Mouse (Mus musculus) layer of hippocampus, postnatal 25 days (tissue): ENCODE measurements at regions not wholly inside any gene's neighbourhood (a gene's known extent, or its start where the extent isn't known, plus 50 kb on each side); places are given as distances from the start of the nearest gene placed in this dataset.
"Not testable (repeated sequence)": the region's sequence is repeated elsewhere in the genome, so short reads cannot be mapped to it uniquely, and the experiment has no call there.

Source experiments
- DNase-seq, 2 experiments: peaks; one replicate each; pipeline ENCODE4 v3.0.0; 2022; ENCODE audit warnings: mixed read lengths in 2 of 2, low spot score in 1 of 2; ENCODE audit errors: extremely low spot score in 1 of 2

DNA sequence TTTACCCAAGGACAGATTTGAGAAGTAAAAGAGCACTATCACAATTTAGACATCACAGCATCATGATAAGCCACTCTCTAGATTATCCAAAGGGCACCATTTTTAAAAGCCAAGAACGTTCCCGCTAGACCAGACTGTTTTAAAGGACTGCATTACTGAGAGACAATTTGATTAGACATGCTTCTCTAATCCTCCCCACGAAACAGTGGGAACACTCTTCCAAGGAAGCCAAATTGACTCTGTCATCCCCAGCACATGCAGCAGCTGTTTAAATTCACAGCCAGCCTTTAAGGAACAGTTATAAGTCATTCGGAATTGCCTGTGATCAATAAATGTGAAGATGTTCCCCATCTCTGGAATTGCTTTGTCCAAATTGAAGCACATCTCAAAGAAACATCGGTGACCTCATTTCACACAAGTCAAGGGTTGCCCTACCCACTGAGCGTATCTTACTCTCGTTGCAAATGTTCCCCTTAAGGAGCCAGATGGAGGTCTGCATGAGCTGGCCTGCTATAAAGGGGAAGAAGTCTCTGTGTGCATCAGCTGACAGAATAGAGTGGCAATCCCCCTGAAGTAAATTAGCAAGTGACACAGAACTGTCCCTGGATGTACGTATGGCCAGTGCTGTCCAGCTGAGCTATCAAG, 393.2 kb downstream of the Pid1 start:
- no peak for DNase-seq

DNA sequence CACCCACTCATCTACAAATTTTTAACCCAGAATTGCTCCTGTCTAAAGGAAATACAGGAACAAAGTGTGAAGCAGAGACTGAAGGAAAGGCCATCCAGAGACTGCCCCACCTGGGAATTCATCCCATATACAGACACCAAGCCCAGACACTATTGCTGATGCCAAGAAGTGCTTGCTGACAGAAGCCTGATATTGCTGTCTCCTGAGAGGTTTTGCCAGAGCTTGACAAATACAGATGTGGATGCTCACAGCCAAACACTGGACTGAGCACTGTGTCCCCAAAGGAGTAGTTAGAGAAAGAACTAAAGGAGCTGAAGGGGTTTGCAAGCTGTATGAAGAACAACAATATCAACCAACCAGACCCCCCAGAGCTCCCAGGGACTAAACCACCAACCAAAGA, 399.3 kb downstream of the Pid1 start:
- not testable (repeated sequence) for DNase-seq

DNA sequence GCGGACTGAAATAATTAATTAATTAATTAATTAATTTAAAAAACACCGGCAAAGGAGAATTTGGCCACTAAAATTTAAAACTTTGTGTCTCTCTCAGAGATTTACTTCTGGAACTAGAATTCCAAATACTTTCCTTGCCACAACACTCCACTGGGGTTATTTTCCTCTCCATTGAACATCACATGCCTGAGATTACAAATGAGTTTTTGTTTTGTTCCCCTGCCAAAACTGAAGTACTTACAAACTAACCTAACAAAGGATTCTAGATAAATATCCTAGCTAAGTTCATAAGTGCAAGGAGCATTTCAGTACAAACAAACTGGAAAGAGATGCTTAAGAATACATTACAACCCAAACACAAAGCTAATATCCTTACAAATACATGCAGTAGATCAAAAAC, 402.2 kb downstream of the Pid1 start:
- no peak for DNase-seq

GRCm38 (mm10) chr1:83959756-83960155, 404.2 kb downstream of the Pid1 start:
- no peak for DNase-seq

DNA sequence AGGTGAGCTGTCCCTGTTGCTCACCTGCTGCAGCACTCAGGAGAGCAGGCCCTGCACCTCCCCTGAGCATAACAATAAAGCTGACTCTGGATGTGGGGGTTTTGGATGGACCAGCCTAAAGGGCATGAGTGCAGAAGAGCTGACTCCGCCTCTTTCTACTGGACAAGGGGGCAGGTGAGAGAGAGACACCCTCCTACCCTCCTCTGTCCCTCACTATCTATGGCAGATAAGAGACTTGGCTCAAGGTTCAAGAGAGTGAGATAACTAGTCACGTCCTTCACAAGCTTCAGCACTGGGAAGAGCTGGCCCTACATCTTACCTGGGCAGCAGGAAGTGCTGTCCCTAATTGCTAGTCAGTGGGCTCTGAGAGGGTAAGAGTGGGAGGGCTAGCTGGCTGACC, 441.1 kb downstream of the Pid1 start:
- DNase-seq: no peak

GRCm38 (mm10) chr1:83915454-83915853, 448.5 kb downstream of the Pid1 start:
- no peak for DNase-seq

DNA sequence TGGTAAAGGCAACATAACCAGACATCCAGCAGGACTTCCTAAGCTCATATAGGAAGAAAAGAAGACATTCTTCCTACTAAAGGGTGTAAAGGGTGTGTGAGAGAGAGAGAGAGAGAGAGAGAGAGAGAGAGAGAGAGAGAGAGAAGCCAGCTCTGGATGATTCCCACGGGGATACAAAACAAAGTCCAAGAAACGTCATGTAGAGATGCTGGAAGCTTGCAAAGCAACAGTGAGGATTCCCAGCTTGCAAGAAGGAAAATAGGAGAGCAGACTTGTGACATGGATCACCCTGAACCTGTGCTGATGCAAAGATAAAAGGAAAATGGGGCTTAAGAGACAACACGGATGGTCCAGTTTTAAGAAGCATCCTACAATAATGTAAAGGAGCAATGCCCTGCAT, 456.6 kb downstream of the Pid1 start:
- DNase-seq: no peak

DNA sequence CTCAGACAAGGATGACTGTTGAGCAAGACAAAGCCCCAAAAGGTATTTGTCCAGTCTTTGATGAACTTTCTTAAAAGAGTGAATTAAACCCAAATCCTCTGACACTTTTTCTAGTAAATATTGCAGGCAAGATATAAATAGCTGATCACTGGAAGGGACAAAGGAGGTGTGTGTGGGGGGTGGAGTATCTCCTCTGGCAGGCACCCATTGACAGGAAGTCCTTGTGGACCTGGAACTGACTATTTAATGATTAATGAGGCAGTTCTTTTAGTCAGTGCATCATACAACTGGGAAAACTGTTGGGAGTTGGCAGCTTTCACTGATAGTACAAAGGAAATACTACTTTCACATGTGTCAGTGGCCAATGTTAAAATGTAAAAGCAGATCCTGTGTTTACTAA, 457.1 kb downstream of the Pid1 start:
- no peak for DNase-seq

GRCm38 (mm10) chr1:83900135-83900534, 463.8 kb downstream of the Pid1 start:
- no peak for DNase-seq

DNA sequence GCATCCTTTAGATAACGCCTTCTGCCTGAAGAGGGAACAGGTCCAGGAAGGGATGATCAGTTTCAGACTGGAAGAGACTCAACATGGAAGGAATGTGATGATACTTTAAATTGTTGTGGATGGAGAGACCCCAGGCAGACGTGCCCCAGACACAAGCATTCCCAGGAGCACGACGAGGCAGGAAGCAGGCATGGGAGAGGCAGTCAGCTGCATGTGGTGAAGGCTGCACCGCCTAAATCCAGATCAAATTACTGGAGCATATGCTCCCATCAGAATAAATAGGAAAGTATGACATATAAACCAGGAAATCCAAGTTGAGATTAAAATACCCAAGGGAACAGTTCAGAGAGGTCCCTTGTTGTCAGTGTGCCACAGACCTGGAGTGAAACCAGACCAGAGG, 467.3 kb downstream of the Pid1 start:
- DNase-seq: no peak

- no peak for DNase-seq
These were observed 471.1 kb upstream of the Sphkap start for GRCm38 (mm10) chr1:83879109-83879399.

DNA sequence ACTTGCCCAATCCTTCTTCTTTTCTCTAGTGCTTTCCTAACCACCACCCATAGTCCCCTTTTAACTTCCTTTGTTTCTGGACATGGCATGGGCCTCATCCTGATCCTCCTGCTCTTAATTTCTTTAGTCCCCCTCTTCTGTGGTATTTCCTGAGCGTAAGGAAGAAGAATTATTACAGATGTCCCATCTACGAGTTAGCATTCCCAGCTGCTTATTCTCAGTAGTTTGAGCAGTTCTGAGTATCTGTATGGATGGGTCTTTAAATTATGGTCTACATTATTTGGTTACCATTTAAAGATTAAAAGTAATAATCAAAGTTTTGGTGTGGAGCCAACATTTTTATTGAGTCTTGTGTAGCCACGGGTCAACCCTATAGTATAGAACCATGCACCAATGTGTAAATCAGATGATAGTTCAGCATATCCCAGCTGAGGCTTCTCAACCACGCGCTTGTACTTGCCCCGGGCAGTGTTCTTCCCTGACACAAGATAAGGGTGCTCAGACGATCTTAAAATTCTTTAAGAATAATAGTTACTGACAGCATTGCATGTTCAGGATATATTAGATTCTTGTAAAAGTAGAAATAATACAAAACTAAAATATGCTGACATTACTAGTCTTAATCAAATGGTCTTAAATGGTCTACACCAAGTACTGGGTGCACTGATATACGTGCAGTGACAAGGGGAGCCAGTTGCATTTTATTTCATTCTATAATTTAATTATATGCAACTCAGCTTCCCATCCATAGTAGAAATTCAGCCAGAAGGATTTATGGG, 470.5 kb upstream of the Sphkap start:
- no peak for DNase-seq

DNA sequence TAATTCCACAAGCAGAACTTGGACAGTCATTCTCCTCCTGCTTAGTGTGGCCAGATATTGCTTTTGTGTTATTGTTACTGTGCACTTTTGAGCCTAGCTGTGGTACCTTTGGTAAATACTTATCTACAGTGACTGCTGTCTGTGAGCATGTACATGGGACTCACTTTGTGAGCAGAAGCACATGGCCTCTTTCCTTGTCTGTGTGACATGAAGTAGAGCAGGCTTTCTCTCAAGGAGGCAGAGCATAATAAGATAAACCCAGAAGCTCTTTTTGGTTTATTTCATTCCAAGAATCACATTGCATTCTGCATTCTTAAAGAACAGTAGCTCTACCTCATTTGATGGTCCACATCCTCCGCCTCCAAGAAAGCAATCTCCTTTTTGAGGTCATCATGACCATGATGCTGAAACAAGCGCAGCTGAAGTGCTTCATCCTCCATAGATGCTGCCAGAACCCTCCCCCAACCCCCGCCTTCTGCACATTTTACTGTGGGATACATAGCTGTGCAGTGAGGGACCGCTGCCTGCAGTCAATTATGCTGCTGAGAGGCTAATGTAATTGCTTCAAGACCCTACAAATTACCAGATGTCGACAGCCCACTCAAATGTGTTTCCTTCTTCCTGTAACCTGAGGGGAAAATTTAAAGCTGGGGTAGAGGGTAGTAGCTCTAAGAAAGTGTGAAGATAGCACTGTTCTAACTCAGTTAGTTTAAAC, 463.0 kb upstream of the Sphkap start:
- DNase-seq: peak in 1 of 2 experiments; percentile 7

DNA sequence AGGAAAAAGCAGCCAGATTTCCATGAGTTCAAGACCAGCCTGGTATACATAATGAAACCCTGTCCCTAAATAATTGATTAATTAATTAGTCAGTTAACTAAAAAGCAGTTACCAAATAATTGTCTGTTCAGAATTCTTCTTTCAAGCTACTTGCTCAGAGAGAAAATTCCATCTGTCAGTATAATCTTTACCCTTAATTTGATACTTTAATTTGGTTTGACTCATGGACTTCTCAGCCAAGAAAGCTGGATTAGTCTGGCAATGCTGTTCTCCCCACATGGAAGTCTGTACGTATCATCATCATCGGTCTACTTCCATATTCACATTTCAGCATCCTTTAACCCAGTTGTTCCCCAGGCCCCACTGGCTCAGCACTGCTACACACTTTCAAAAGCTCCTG, 461.0 kb upstream of the Sphkap start:
- DNase-seq: no peak

DNA sequence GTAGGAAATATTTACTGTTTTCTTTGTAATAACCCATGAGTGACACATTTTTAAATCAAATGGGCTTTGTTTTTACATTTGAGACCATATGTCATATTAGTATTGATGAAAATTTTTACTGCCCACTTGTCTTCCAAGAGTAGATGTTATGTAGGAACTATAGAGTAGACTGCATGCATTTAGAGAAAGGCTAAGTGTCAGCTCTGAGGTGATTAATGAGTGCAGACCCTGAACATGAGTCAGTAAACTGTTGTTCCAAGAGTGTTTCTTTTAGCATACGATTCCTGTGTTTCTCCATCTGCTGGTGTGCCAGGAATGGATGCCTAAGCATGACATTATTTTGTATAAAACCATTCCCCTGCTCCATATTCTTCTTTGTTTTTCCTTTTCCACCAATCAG, 454.5 kb upstream of the Sphkap start:
- no peak for DNase-seq

GRCm38 (mm10) chr1:83862128-83862527, 454.1 kb upstream of the Sphkap start:
- no peak for DNase-seq

DNA sequence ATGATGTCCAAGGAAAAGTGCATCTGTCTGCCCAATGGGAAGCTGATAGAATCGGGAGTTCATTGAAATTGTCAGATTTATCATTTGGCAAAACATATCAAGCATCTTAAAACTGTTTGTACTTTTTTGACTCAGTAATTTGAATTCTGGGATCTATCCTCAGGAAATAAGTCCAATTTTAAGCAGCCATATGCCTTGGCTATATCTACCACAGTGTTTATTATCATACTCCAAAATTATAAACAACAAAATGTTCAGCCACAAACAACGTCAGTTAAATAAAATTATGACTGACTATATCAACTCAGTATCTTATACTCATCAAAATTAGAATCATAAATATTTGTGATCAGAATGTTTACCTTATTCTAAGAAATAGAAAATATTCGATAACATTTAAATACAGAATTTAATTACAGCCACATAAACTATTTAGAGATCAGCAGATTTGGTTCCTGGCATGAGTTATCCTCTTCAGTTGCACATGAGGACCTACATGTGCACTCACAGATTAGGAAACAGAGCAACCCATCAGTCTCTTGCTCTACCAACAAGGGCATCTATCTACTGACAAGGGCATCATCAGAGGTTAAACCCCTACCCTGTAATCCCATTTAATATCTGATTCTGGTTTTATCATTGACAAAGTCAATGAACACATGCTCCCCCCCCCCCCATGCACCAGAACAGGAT, 451.9 kb upstream of the Sphkap start:
- DNase-seq: no peak

GRCm38 (mm10) chr1:83853996-83854395, 446.0 kb upstream of the Sphkap start:
- no peak for DNase-seq

DNA sequence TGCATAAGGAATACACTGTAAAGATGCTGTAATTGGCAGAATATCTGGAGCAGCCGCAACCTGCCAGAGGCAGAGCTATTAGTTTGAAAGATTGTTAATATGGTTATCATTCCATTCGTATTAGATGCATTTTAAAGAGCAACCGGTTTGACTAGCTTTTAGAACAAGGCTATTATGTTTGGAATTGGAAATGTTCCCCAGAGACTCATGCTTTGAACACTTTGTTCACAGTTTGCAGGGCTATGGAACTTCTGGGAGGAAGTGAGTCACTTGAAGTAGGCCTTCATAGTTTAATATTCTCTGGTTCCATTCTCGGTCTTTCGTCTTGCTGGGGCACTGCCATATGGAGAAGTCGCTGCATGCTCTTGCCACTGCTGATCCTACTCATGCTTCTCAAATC, 443.1 kb upstream of the Sphkap start:
- no peak for DNase-seq

DNA sequence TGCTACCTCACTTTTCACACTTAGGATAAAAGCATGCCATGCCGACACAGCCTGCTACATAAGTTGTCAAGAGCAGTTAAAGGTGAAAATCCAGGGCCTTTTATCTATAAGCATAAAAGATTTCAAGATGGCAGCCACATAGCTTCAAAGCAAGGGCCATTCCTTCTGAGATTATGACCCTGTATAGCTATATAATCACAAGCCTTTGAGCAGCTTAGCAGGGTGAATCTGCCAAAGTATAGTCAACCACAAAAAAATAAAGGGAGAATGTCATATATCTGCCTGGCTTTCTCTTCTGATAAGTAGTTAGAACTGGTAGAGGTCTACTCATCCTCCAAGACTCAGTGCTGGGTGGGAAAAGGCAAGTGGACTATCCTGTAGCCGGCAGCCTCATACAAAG, 440.4 kb upstream of the Sphkap start:
- DNase-seq: no peak

DNA sequence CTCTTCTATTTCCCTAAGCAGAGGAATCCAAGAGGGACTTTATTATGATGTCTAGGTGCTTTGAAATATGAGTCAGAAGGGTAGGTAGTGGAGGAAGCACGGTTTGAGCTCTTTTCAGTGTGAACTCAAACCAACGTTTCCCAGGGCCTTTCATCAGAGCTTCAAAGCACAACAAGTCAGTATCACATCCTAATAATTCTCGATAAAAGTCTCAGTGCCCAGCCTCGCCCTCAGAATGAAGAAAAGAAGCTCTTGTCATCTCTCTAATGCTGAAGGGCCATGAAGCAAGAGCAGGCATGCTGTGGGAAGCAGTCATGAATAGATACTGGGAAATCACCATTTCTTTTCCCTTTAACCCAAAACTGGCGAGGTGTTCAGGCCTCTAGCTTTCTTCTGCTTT, 440.0 kb upstream of the Sphkap start:
- DNase-seq: no peak
